Mouse (Mus musculus) bone marrow, adult 2 months (tissue): ENCODE measurements around the gene Fam196a.

Source experiments
- CTCF ChIP-seq: fragments of 200-500 bp; IDR thresholded peaks from 2 replicates; pipeline ENCODE4 v1.5.1; 2011; ENCODE audit warnings: low read length, control low read depth; ENCODE audit not compliant: control insufficient read depth, insufficient read depth
- POLR2A ChIP-seq: fragments of 200-500 bp; IDR thresholded peaks from 2 replicates; pipeline ENCODE4 v1.6.1; 2011; ENCODE audit warnings: low read depth, mild to moderate bottlenecking, control low read depth, low read length, borderline replicate concordance; ENCODE audit not compliant: control insufficient read depth

GRCm38 (mm10) chr7:134862000-134862399 lies 76.2 kb downstream of the Fam196a start:
- TF ChIP-seq CTCF (no peak), POLR2A (no peak)
